Mouse (Mus musculus) liver, postnatal 0 days (tissue): ENCODE results near the gene Rogdi.

Experiments
- CTCF ChIP-seq: sonication (generic); IDR thresholded peaks from 2 replicates; pipeline ENCODE4 v1.5.1; 2016; ENCODE audit warnings: antibody characterized with exemption, low read depth
- EP300 ChIP-seq: IDR thresholded peaks from 2 replicates; pipeline ENCODE4 v1.6.1; 2016; ENCODE audit warnings: antibody characterized with exemption, low read depth, mild to moderate bottlenecking

DNA sequence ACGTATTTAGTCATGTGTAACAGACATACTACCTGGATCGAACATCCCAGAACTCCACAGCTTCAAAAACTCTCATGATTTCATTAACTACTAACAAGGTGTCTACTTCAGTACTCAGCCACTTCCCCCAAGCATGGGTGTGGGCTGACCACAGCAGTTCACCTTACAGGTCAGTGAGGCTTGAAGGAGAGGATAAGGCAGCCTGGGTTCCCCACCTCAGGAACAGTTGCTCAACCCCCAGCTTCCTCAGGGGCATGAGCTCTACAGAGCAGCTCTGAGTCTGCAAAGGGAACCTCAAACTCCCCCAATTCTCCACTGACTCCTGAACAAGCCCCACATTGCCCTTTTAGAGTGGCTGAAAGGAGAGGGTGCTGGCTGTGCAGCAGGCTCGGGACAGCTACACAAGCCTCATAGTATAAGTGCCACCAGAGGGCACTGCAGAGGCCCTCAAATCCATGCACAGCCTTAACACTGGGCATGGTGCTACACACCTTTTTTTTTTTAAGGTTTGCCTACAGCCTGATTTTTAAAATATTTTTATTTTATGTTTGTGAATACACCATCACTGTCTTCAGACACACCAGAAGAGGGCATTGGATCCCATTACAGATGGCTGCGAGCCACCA is 33.5 kb downstream of the Rogdi start:
- peak; percentile 74 for TF ChIP-seq CTCF
- TF ChIP-seq EP300 = no peak
